ENCODE assay signal across 18 mouse cellular contexts in the genomic region with DNA sequence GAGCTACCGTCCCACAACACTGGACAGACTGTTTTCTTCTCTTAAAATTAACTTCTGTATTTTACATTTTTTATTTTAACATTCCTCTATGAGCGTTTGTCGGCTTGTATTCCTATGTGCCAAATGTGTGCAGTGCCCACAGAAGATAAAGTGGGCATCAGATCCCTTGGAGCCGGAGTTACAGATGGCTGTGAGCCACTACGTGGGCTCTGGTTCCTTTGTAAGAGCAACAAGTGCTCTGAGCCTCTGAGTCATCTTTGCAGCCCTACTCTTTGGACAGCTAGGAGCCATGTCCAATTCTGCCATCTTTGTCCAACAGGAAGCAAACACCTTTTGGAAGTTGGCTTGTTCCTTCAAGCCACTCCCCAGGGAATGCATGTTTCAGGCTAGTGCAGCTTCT.
DNase-seq lines count a peak whose midpoint lies in the region; TF ChIP-seq lines count a peak whose summit lies in the region.
"Had no signal": no experiment of that assay in that cellular context is flagged by ENCODE, and none has a peak within 500 bp of the region (broad histone marks: within the 10 kb centered on the region; RNA-seq: fewer than 3 reads in every experiment).

No protein-coding gene starts in this region.

- DNase-seq in layer of hippocampus, adult 2 months (ENCODE audit: low spot score in 2 of 2) = no peak
- DNase-seq in layer of hippocampus, adult 11-12 months (ENCODE audit: low spot score) = no peak
- peak; percentile 39 to 58 for DNase-seq in right cerebral cortex, adult 2 months (ENCODE audit: low spot score in 2 of 2)
- DNase-seq in right cerebral cortex, postnatal 4 days = no peak
- peak; percentile 26 for DNase-seq in right cerebral cortex, postnatal 25 days
- DNase-seq in cerebellum, adult 11 months = no peak
- DNase-seq: adrenal gland, adult 2 months; adrenal gland, postnatal 25 days; cerebellum, adult 8-10 months; cerebellum, postnatal 14 days; embryo, embryonic 11 days; gastrocnemius, postnatal 36 days; heart, adult 11 months; heart, postnatal 36 days had no signal

- H3K4me3 ChIP-seq in layer of hippocampus, adult 2 months = no peak overlapping the region
- H3K4me3 ChIP-seq: embryonic facial prominence, embryonic 15.5 days; forebrain, embryonic 15.5 days; heart, embryonic 13.5 days; hindbrain, embryonic 15.5 days had no signal

- TF ChIP-seq CTCF in layer of hippocampus, adult 2 months (conservative IDR thresholded peaks at IDR 0.05) = no peak

- H3K27ac ChIP-seq in layer of hippocampus, adult 2 months = peak overlapping the region; percentile 72; the same call in 1 of the 2 replicates
- H3K27ac ChIP-seq: embryonic facial prominence, embryonic 15.5 days; heart, embryonic 13.5 days; hindbrain, embryonic 15.5 days had no signal

Comparison
In these comparisons a context has a peak if more than half of its experiments do, and no peak if none do; other contexts are left out.
1. DNase-seq: peak in right cerebral cortex, adult 2 months (2 of 2) and right cerebral cortex, postnatal 25 days (single experiment); none in layer of hippocampus, adult 2 months (0 of 2), layer of hippocampus, adult 11-12 months (single experiment), right cerebral cortex, postnatal 4 days (single experiment) and cerebellum, adult 11 months (single experiment).